Mouse (Mus musculus) MEL (cell line): ENCODE measurements at regions not wholly inside any gene's neighbourhood (a gene's known extent, or its start where the extent isn't known, plus 50 kb on each side); places are given as distances from the start of the nearest gene placed in this dataset.

ENCODE experiments used
- DNase-seq: peaks from one replicate; pipeline ENCODE4 v3.0.0; 2011; ENCODE audit warnings: low read depth, low spot score
- H3K27ac ChIP-seq: 2 replicates; pipeline ENCODE4 v1.5.1; 2012; ENCODE audit warnings: low read depth, mild to moderate bottlenecking, control low read depth, low read length, moderate library complexity; ENCODE audit not compliant: control insufficient read depth
- H3K27me3 ChIP-seq, 2 experiments: fragments of 150-350 bp in 1 of 2; sonication (generic) in 1 of 2; 2 replicates each; pipeline ENCODE4 v1.6.1; 2012; ENCODE audit warnings: low read length in 2 of 2, mild to moderate bottlenecking in 2 of 2, improper control_type of control experiment in 1 of 2, moderate library complexity in 1 of 2; ENCODE audit not compliant: insufficient read depth in 2 of 2, control insufficient read depth in 1 of 2
- H3K36me3 ChIP-seq, 2 experiments: 2 replicates each; pipeline ENCODE4 v1.6.1; 2012 to 2014; ENCODE audit warnings: low read length in 2 of 2, improper control_type of control experiment in 1 of 2, inconsistent platforms in 1 of 2, mild to moderate bottlenecking in 1 of 2; ENCODE audit not compliant: insufficient read depth in 2 of 2, control insufficient read depth in 1 of 2
- H3K4me1 ChIP-seq, 2 experiments: fragments of 150-350 bp in 1 of 2; sonication (generic) in 1 of 2; 2 replicates each; pipeline ENCODE4 v1.6.1; 2012; ENCODE audit warnings: low read length in 2 of 2, improper control_type of control experiment in 1 of 2, mild to moderate bottlenecking in 1 of 2; ENCODE audit not compliant: insufficient read depth in 2 of 2, control insufficient read depth in 1 of 2
- H3K4me3 ChIP-seq, 2 experiments: fragments of 150-350 bp in 1 of 2; sonication (generic) in 1 of 2; 2 replicates each; pipeline ENCODE4 v1.5.1; 2012; ENCODE audit warnings: low read depth in 2 of 2, low read length in 2 of 2, mild to moderate bottlenecking in 2 of 2, moderate library complexity in 2 of 2, control low read depth in 1 of 2, improper control_type of control experiment in 1 of 2; ENCODE audit not compliant: control insufficient read depth in 1 of 2, insufficient read depth in 1 of 2
- H3K79me2 ChIP-seq: 2 replicates; pipeline ENCODE4 v1.6.1; 2012; ENCODE audit warnings: mild to moderate bottlenecking, low read length, moderate library complexity; ENCODE audit not compliant: control insufficient read depth, poor library complexity, insufficient read depth
- H3K9ac ChIP-seq: 2 replicates; pipeline ENCODE4 v1.6.1; 2012; ENCODE audit warnings: low read depth, mild to moderate bottlenecking, control low read depth, low read length, moderate library complexity; ENCODE audit not compliant: control insufficient read depth, poor library complexity, severe bottlenecking
- H3K9me3 ChIP-seq: fragments of 150-350 bp; sonication (generic); replicated peaks from 2 replicates; pipeline ENCODE4 v1.6.1; 2012; ENCODE audit warnings: mild to moderate bottlenecking, low read length, improper control_type of control experiment, moderate library complexity; ENCODE audit not compliant: insufficient read depth
- BHLHE40 ChIP-seq: IDR thresholded peaks from 2 replicates; pipeline ENCODE4 v1.6.1; 2012; ENCODE audit warnings: low read depth, mild to moderate bottlenecking, inconsistent platforms, low read length, improper control_type of control experiment, borderline replicate concordance
- CHD1 ChIP-seq: IDR thresholded peaks from 2 replicates; pipeline ENCODE4 v1.6.1; 2012; ENCODE audit warnings: low read depth, mild to moderate bottlenecking, inconsistent platforms, low read length, improper control_type of control experiment
- CHD2 ChIP-seq: IDR thresholded peaks from 2 replicates; pipeline ENCODE4 v1.6.1; 2011; ENCODE audit warnings: low read length, improper control_type of control experiment
- E2F4 ChIP-seq: IDR thresholded peaks from 2 replicates; pipeline ENCODE4 v1.6.1; 2011; ENCODE audit warnings: low read depth, low read length, improper control_type of control experiment, borderline replicate concordance
- GABPA ChIP-seq: IDR thresholded peaks from 2 replicates; pipeline ENCODE4 v1.6.1; 2012; ENCODE audit warnings: low read depth, mild to moderate bottlenecking, inconsistent platforms, low read length, improper control_type of control experiment, moderate library complexity
- GATA1 ChIP-seq: IDR thresholded peaks from 2 replicates; pipeline ENCODE4 v1.6.1; 2011; ENCODE audit warnings: low read depth, low read length, improper control_type of control experiment
- HCFC1 ChIP-seq: IDR thresholded peaks from 2 replicates; pipeline ENCODE4 v1.6.1; 2012; ENCODE audit warnings: low read depth, mild to moderate bottlenecking, inconsistent platforms, low read length, improper control_type of control experiment, moderate library complexity
- JUND ChIP-seq: IDR thresholded peaks from 2 replicates; pipeline ENCODE4 v1.6.1; 2011; ENCODE audit warnings: low read depth, mild to moderate bottlenecking, improper control_type of control experiment, low read length
- KAT2A ChIP-seq: conservative IDR thresholded peaks from 2 replicates; pipeline ENCODE4 v1.6.1; 2012; ENCODE audit warnings: low read depth, low read length, improper control_type of control experiment, inconsistent platforms
- MAFK ChIP-seq: IDR thresholded peaks from 2 replicates; pipeline ENCODE4 v1.6.1; 2011; ENCODE audit warnings: low read depth, mild to moderate bottlenecking, low read length, improper control_type of control experiment, borderline replicate concordance
- MEF2A ChIP-seq: IDR thresholded peaks from 2 replicates; pipeline ENCODE4 v1.6.1; 2014; ENCODE audit warnings: low read depth, mild to moderate bottlenecking, inconsistent platforms, low read length, improper control_type of control experiment; ENCODE audit not compliant: poor library complexity, insufficient replicate concordance, severe bottlenecking; ENCODE audit errors: extremely low read depth
- NELFE ChIP-seq: IDR thresholded peaks from 2 replicates; pipeline ENCODE4 v1.6.1; 2011; ENCODE audit warnings: low read depth, low read length, improper control_type of control experiment
- POLR2AphosphoS2 ChIP-seq: IDR thresholded peaks from 2 replicates; pipeline ENCODE4 v1.6.1; 2011; ENCODE audit warnings: low read length, improper control_type of control experiment
- POLR2AphosphoS5 ChIP-seq: IDR thresholded peaks from 2 replicates; pipeline ENCODE4 v1.6.1; 2012; ENCODE audit warnings: low read depth, borderline replicate concordance, mild to moderate bottlenecking, inconsistent platforms, low read length, moderate library complexity, mixed read lengths
- RAD21 ChIP-seq: IDR thresholded peaks from 2 replicates; pipeline ENCODE4 v1.6.1; 2011; ENCODE audit warnings: mild to moderate bottlenecking, low read depth, low read length, improper control_type of control experiment
- RCOR1 ChIP-seq: IDR thresholded peaks from 2 replicates; pipeline ENCODE4 v1.6.1; 2012; ENCODE audit warnings: low read depth, mild to moderate bottlenecking, inconsistent platforms, low read length, improper control_type of control experiment
- SMC3 ChIP-seq: IDR thresholded peaks from 2 replicates; pipeline ENCODE4 v1.6.1; 2011; ENCODE audit warnings: low read depth, low read length, improper control_type of control experiment
- TBP ChIP-seq: IDR thresholded peaks from 2 replicates; pipeline ENCODE4 v1.8.0; 2011; ENCODE audit warnings: low read depth, low read length, improper control_type of control experiment
- TCF12 ChIP-seq: IDR thresholded peaks from 2 replicates; pipeline ENCODE4 v1.6.1; 2014; ENCODE audit warnings: low read depth, mild to moderate bottlenecking, inconsistent platforms, low read length, improper control_type of control experiment, moderate library complexity
- UBTF ChIP-seq: IDR thresholded peaks from 2 replicates; pipeline ENCODE4 v1.6.1; 2012; ENCODE audit warnings: low read depth, mild to moderate bottlenecking, inconsistent platforms, low read length, improper control_type of control experiment, moderate library complexity, borderline replicate concordance; ENCODE audit not compliant: insufficient read depth
- ZNF384 ChIP-seq: IDR thresholded peaks from 2 replicates; pipeline ENCODE4 v1.6.1; 2012; ENCODE audit warnings: low read depth, mild to moderate bottlenecking, inconsistent platforms, low read length, improper control_type of control experiment

GRCm38 (mm10) chr13:48160161-48160560 lies 100.9 kb upstream of the Id4 start:
- Histone ChIP-seq H3K36me3 (no peaks in the 10 kb centered on the region), H3K9me3 (no peaks in the 10 kb centered on the region), H3K4me3 (no peak overlapping the region), H3K4me1 (no peaks in the 10 kb centered on the region), H3K79me2 (no peaks in the 10 kb centered on the region), H3K27ac (no peak overlapping the region), H3K9ac (no peak overlapping the region), H3K27me3 (no peaks in the 10 kb centered on the region)
- TF ChIP-seq TCF12 = no peak
- TF ChIP-seq E2F4 = no peak
- no peak for TF ChIP-seq BHLHE40
- TF ChIP-seq MAFK = no peak
- TF ChIP-seq MEF2A = no peak
- TF ChIP-seq SMC3 = no peak
- TF ChIP-seq UBTF = no peak
- TF ChIP-seq RCOR1 = no peak
- TF ChIP-seq HCFC1 = no peak
- TF ChIP-seq CHD1 = no peak
- TF ChIP-seq GATA1 = no peak
- TF ChIP-seq ZNF384 = no peak
- no peak for TF ChIP-seq TBP
- no peak for TF ChIP-seq NELFE
- TF ChIP-seq POLR2AphosphoS5 = no peak
- TF ChIP-seq CHD2 = no peak
- TF ChIP-seq KAT2A = no peak
- no peak for TF ChIP-seq POLR2AphosphoS2
- TF ChIP-seq JUND = no peak
- DNase-seq = no peak

DNA sequence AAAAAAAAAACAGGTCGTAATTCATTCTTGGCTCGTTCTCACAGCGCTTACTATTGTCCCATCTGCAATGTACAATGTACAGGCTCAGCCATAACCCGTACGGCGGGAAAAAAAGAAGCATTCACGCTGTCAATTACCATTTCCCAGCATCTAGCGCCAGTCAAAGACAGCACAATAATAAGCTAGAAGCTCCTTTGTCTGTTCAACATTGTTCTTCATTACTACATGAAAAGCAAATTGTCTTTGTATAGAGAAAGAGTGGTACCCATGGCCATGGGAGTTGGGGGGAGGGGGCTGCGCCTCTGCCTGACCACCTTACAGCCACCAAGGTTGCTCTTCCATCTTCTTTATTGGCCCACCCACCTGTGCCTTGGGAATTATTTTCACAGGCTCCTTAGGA lies 99.7 kb upstream of the Id4 start:
- Histone ChIP-seq H3K4me1 (no peaks in the 10 kb centered on the region), H3K36me3 (no peaks in the 10 kb centered on the region), H3K4me3 (no peak overlapping the region), H3K27ac (no peak overlapping the region), H3K9ac (no peak overlapping the region)
- TF ChIP-seq E2F4 (no peak), NELFE (no peak), BHLHE40 (no peak), RAD21 (no peak), GABPA (no peak)
- TF ChIP-seq, all 39 proteins: peak for 0
- no peaks in the 10 kb centered on the region for H3K27me3 ChIP-seq
- no peak for DNase-seq
- no peaks in the 10 kb centered on the region for H3K9me3 ChIP-seq
- no peaks in the 10 kb centered on the region for H3K79me2 ChIP-seq
